Mouse (Mus musculus): Measurements from ENCODE around the gene Padi6. TPM values are rescaled to one million over a fixed set of nuclear protein-coding genes. Genes with fewer than 3 reads are reported as not detected.

Gene Padi6
- polyA plus RNA-seq, 1 experiment from 2014 or later: not detected

DNA sequence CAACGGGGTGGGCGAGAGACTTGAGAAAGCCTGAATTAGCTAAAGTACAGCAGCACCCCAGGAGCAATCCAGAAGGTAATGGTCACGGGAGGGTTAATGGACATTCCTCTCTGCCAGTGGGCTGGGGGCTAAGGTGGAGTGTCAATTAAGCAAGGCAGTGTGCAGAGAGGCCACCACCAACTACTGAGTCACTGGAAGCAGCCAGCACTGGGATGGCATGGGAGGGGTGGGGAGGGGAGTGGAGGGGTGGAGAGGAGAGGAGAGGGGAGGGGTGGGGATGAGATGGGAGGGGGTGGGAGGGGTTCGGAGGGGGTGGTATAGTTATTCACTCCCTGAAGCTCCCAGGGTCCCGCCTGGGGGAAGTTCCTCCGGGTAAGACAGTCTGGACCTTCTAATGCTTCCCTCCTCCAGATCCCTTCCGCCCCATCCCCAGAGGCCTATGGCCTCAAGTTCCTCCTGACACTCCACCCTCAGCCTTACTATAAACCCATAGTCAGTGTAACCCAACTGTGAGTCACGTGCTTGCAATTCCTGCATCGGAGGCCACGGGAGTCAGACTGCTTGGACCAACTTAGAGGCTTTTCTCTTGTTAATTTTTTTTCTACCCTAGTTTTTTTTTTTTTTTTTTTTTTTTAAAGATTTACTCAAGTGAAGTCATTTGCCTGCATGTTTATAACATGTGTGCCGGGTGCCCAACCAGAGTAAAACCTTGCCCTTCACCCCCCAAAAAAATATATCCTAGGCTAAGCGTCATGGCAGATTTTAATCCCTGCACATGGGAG is 54.2 kb downstream of the Padi6 start:
- H3K27me3 ChIP-seq (replicated peaks; ENCODE audit: control insufficient read depth, insufficient read depth, low read length): no peaks in the 10 kb centered on the region
- no peak overlapping the region for H3K27ac ChIP-seq (ENCODE audit: low read depth, low read length)
- no peaks in the 10 kb centered on the region for H3K9me3 ChIP-seq (ENCODE audit: control insufficient read depth, low read length)
- no peak overlapping the region for H3K9ac ChIP-seq (ENCODE audit: low read depth, low read length)
- WGBS: 70% methylated on average over 12 of the region's 12 CpGs
- H3K4me1 ChIP-seq (ENCODE audit: control insufficient read depth, insufficient read depth, low read depth, low read length): peaks cover 10% of the 10 kb centered on the region
- H3K4me2 ChIP-seq (ENCODE audit: low read length): no peak overlapping the region
- H3K36me3 ChIP-seq (ENCODE audit: control insufficient read depth, insufficient read depth, low read length): no peaks in the 10 kb centered on the region
- no peak overlapping the region for H3K4me3 ChIP-seq (ENCODE audit: low read length)
- ATAC-seq: no peak

DNA sequence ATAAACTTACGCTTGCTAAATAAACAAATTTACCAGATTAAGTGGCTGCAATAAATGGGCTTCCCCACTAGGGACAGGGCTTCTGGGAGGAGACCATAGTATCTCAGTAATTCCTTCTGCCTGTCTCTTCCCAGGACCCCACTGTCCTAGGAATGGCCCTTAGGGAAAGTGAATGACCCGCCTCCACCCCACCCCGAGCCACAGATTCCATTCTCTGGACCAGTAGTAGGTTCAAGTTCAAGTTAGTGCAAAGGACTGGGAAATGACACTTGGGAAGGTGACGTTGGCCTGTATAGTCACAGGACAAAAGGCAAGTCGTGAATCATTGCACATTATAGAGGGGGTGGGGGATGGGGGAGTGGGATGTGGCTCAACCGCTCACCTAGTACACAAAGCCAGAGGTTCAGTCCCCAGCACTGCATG is 57.6 kb downstream of the Padi6 start:
- 42% methylated on average over 6 of the region's 6 CpGs for WGBS
- Histone ChIP-seq H3K27ac (ENCODE audit: low read depth, low read length) (no peak overlapping the region), H3K36me3 (ENCODE audit: control insufficient read depth, insufficient read depth, low read length) (no peaks in the 10 kb centered on the region), H3K9me3 (ENCODE audit: control insufficient read depth, low read length) (no peaks in the 10 kb centered on the region), H3K4me2 (ENCODE audit: low read length) (peak overlapping the region; percentile 20), H3K27me3 (replicated peaks; ENCODE audit: control insufficient read depth, insufficient read depth, low read length) (no peaks in the 10 kb centered on the region), H3K9ac (ENCODE audit: low read depth, low read length) (no peak overlapping the region), H3K4me3 (ENCODE audit: low read length) (no peak overlapping the region), H3K4me1 (ENCODE audit: control insufficient read depth, insufficient read depth, low read depth, low read length) (peaks cover 10% of the 10 kb centered on the region)
- no peak for ATAC-seq

DNA sequence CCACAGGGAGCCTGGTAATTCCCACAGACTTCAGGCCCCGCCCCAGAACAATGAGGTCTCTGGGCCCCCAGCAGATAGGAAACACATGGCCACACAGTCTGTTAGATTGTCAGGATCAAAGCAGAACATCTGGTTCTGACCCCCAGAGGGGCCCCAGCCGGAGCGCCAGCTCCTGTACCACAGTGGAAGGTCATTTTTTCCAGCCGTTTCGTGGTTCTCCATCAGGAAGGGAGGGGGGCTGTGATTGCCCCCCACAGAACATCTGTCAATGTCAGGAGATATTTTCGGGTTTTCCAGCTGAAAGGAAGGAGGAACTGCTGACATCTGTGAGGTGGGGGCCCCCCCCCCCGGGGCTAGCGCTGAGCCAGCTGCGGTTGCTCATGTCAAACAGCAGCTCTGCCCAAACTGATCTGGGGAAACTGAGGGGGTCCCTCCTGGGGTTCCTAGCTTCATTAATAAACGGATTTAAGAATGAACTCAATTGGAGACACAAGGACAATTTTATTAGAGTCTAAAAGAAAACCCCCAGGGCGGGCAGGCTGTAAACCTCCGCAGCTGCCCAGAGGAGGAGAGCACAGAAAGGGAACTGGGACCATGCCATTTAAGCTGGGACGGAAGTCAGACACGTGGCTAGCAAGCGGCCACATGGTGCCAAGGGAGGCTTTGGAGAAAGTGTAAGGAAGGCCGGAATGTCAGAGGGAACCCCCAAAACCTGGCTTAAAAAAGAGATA is 58.1 kb downstream of the Padi6 start:
- H3K4me3 ChIP-seq (ENCODE audit: low read length): no peak overlapping the region
- peak overlapping the region; percentile 20 for H3K4me2 ChIP-seq (ENCODE audit: low read length)
- ATAC-seq: no peak
- WGBS: 9% methylated on average over 16 of the region's 16 CpGs
- no peaks in the 10 kb centered on the region for H3K36me3 ChIP-seq (ENCODE audit: control insufficient read depth, insufficient read depth, low read length)
- no peaks in the 10 kb centered on the region for H3K9me3 ChIP-seq (ENCODE audit: control insufficient read depth, low read length)
- H3K27ac ChIP-seq (ENCODE audit: low read depth, low read length): no peak overlapping the region
- peaks cover 10% of the 10 kb centered on the region for H3K4me1 ChIP-seq (ENCODE audit: control insufficient read depth, insufficient read depth, low read depth, low read length)
- 0 out of 2 replicates have a peak overlapping the region, but pooled peaks have one; percentile 18 for H3K9ac ChIP-seq (ENCODE audit: low read depth, low read length)
- no peaks in the 10 kb centered on the region for H3K27me3 ChIP-seq (replicated peaks; ENCODE audit: control insufficient read depth, insufficient read depth, low read length)

DNA sequence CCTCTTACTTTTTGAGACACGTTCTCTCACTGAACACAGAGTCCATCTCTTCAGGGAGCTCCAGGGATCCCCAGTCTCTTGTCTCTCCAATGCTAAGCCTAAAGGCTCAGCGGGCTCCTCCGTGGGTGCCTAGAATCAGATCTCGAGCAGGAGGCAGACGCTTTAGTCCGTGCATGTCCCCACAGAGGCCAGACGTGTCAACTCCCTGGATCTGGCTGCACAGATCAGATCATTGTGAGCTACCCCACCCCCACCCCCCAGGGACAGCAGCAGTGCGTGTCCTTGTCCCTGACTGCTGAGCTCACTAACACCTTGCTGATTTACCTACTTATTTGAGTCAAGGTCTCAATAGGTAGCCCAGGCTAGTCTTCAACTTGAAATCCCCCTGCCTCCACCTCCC is 58.8 kb downstream of the Padi6 start:
- no peak overlapping the region for H3K27ac ChIP-seq (ENCODE audit: low read depth, low read length)
- no peaks in the 10 kb centered on the region for H3K36me3 ChIP-seq (ENCODE audit: control insufficient read depth, insufficient read depth, low read length)
- 43% methylated on average over 8 of the region's 8 CpGs for WGBS
- no peak for ATAC-seq
- H3K4me1 ChIP-seq (ENCODE audit: control insufficient read depth, insufficient read depth, low read depth, low read length): peaks cover 10% of the 10 kb centered on the region
- H3K9me3 ChIP-seq (ENCODE audit: control insufficient read depth, low read length): no peaks in the 10 kb centered on the region
- H3K27me3 ChIP-seq (replicated peaks; ENCODE audit: control insufficient read depth, insufficient read depth, low read length): no peaks in the 10 kb centered on the region
- H3K4me3 ChIP-seq (ENCODE audit: low read length): no peak overlapping the region
- H3K4me2 ChIP-seq (ENCODE audit: low read length): no peak overlapping the region
- no peak overlapping the region for H3K9ac ChIP-seq (ENCODE audit: low read depth, low read length)

DNA sequence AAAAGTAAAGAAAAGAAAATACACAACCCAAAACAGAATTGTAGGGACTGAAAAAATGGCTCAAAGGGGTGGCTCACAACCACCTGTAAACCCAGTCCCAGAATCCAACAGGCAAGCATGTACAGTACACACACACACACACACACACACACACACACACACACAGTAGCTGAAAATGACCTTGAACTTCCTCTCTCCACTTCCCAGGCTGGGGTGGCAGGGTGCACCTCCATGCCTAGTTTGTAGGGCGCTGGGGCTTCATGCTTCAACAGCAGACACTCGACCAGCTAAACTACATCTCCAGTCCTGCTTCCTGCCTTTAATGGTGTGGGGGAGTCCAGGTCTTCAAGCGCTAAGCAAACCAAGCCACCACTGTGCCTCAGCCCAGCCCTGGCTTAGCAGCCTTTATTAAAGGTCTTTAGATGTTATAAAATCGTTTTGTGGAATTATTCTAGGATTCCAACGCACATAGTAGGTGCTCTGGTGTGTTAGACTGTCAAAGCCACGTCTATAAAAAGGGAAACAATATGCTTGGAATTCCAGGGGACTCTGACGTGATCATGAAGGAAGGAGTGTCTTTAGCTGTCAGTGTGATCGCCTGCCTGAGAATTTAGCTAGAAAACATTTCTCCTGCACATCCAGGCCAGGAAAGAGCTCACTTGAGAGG is 61.6 kb downstream of the Padi6 start:
- Histone ChIP-seq H3K27me3 (replicated peaks; ENCODE audit: control insufficient read depth, insufficient read depth, low read length) (no peaks in the 10 kb centered on the region), H3K4me3 (ENCODE audit: low read length) (no peak overlapping the region), H3K27ac (ENCODE audit: low read depth, low read length) (no peak overlapping the region), H3K9me3 (ENCODE audit: control insufficient read depth, low read length) (no peaks in the 10 kb centered on the region), H3K4me2 (ENCODE audit: low read length) (no peak overlapping the region), H3K4me1 (ENCODE audit: control insufficient read depth, insufficient read depth, low read depth, low read length) (peaks cover 10% of the 10 kb centered on the region), H3K36me3 (ENCODE audit: control insufficient read depth, insufficient read depth, low read length) (no peaks in the 10 kb centered on the region), H3K9ac (ENCODE audit: low read depth, low read length) (no peak overlapping the region)
- WGBS: 66% methylated on average over 8 of the region's 8 CpGs
- ATAC-seq: no peak

DNA sequence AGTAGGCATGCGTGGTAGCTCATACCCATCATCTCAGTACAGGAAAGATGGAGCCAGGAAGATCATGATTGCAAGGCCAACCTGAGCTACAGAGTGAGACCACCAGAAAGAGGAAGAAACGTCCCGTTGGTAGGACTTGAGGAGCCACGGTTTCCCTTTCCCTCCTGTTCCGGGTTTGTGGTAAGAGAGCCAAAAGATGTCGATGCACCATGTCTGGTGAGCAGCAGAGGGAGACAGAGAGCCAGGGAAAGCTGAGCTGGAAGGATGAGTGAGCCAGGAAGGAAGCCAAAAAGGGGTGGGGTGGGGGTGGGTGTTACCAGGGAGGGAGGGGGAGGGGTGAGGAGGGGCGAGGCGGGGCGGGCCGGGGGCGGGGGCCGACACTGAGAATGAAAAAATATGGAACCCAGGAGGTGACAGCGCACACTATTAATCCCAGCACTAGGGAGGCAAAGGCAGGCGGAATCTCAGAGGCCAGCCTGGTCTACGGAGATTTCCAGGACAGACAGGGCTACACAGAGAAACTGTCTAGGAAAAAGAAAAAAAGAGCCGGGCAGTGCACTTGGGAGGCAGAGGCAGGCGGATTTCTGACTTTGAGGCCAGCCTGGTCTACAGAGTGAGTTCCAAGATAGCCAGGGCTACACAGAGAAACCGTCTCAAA is 62.6 kb downstream of the Padi6 start:
- WGBS: 25% methylated on average over 18 of the region's 18 CpGs
- ATAC-seq: no peak; the same call in 1 of the 2 replicates
- H3K9ac ChIP-seq (ENCODE audit: low read depth, low read length): no peak overlapping the region

DNA sequence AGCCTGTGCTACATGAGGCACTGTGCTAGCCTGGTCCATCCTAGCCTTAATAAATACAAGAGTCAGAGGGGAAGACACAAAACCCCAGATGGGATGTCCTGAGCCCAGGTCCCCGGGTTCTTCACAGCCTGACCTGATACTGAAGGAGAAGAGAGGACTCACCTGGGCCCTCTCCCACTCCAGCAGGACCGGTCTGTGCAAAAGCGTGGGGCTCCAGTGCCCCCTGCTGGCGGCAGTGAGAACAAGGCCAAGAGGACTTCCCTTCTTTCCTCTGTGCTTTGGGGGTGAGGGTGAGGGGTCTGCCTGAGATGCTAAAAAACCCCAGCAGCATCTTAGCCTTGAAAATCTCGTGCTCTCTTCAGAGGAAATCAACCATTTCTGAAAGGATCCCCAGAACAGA is 63.4 kb downstream of the Padi6 start:
- ATAC-seq: no peak
- Histone ChIP-seq H3K4me2 (ENCODE audit: low read length) (no peak overlapping the region), H3K36me3 (ENCODE audit: control insufficient read depth, insufficient read depth, low read length) (no peaks in the 10 kb centered on the region), H3K9me3 (ENCODE audit: control insufficient read depth, low read length) (no peaks in the 10 kb centered on the region), H3K4me3 (ENCODE audit: low read length) (no peak overlapping the region), H3K9ac (ENCODE audit: low read depth, low read length) (no peak overlapping the region), H3K4me1 (ENCODE audit: control insufficient read depth, insufficient read depth, low read depth, low read length) (peaks cover 1% of the 10 kb centered on the region), H3K27ac (ENCODE audit: low read depth, low read length) (no peak overlapping the region), H3K27me3 (replicated peaks; ENCODE audit: control insufficient read depth, insufficient read depth, low read length) (no peaks in the 10 kb centered on the region)
- WGBS: 10% methylated on average over 5 of the region's 5 CpGs

More for the DNA sequence above, 62.6 kb downstream of the Padi6 start:
- no peaks in the 10 kb centered on the region for H3K27me3 ChIP-seq (replicated peaks; ENCODE audit: control insufficient read depth, insufficient read depth, low read length)
- no peak overlapping the region for H3K27ac ChIP-seq (ENCODE audit: low read depth, low read length)
- H3K4me2 ChIP-seq (ENCODE audit: low read length): peak overlapping the region; percentile 25
- H3K4me3 ChIP-seq (ENCODE audit: low read length): no peak overlapping the region; the same call in 1 of the 2 replicates
- peaks cover 9% of the 10 kb centered on the region for H3K4me1 ChIP-seq (ENCODE audit: control insufficient read depth, insufficient read depth, low read depth, low read length)
- H3K9me3 ChIP-seq (ENCODE audit: control insufficient read depth, low read length): no peaks in the 10 kb centered on the region
- no peaks in the 10 kb centered on the region for H3K36me3 ChIP-seq (ENCODE audit: control insufficient read depth, insufficient read depth, low read length)
